Comparison of ENCODE assay signal across 9 mouse cellular contexts in genomic region chr1:169354021-169354420, GRCm38 (mm10).
A peak's percentile ranks its signal among the peaks of the same experiment; 100 is the strongest.
DNase-seq lines count a peak whose midpoint lies in the region; TF ChIP-seq lines count a peak whose summit lies in the region.
"Had no signal": no experiment of that assay in that cellular context is flagged by ENCODE, and none has a peak within 500 bp of the region (broad histone marks: within the 10 kb centered on the region; RNA-seq: fewer than 3 reads in every experiment).

No protein-coding gene starts in this region.

- no peaks in the 10 kb centered on the region for H3K27me3 ChIP-seq in thymus, adult 2 months (ENCODE audit: control insufficient read depth, insufficient read depth, low read length)
- H3K27me3 ChIP-seq: embryonic facial prominence, embryonic 15.5 days had no signal

- H3K4me3 ChIP-seq in gastrocnemius, adult 2 months, result no peak overlapping the region
- H3K4me3 ChIP-seq in thymus, adult 2 months (ENCODE audit: control insufficient read depth, insufficient read depth, low read length), result no peak overlapping the region
- H3K4me3 ChIP-seq: embryonic facial prominence, embryonic 15.5 days had no signal

- H3K36me3 ChIP-seq in thymus, adult 2 months (ENCODE audit: control insufficient read depth, insufficient read depth, low read length), result no peaks in the 10 kb centered on the region
- H3K36me3 ChIP-seq: embryonic facial prominence, embryonic 15.5 days had no signal

- TF ChIP-seq CTCF in gastrocnemius, adult 2 months (IDR thresholded peaks at IDR 0.05), result peak; percentile 52
- no peak for TF ChIP-seq CTCF in thymus, adult 2 months (IDR thresholded peaks at IDR 0.05; ENCODE audit: borderline replicate concordance, control insufficient read depth, extremely low read depth, insufficient read depth, low read length, poor library complexity)

- no peaks in the 10 kb centered on the region for H3K4me1 ChIP-seq in thymus, adult 2 months (replicated peaks; ENCODE audit: control insufficient read depth, insufficient read depth, low read length)

- TF ChIP-seq POLR2A in thymus, adult 2 months (IDR thresholded peaks at IDR 0.05; ENCODE audit: control insufficient read depth, extremely low read depth, insufficient read depth, low read length, poor library complexity), result no peak

- WGBS in thymus, adult 2 months, result 68% methylated on average over 5 of the region's 5 CpGs

- H3K27ac ChIP-seq in gastrocnemius, adult 2 months, result no peak overlapping the region
- no peak overlapping the region for H3K27ac ChIP-seq in thymus, adult 2 months (ENCODE audit: control insufficient read depth, insufficient read depth, low read length)
- H3K27ac ChIP-seq: embryonic facial prominence, embryonic 15.5 days had no signal

- DNase-seq in gastrocnemius, adult 2 months, result no peak
- no peak for DNase-seq in gastrocnemius, postnatal 10 days
- peak; percentile 25 for DNase-seq in left cerebral cortex, postnatal 4 days
- DNase-seq in left cerebral cortex, adult 8-10 months (ENCODE audit: low spot score in 2 of 2), result no peak
- DNase-seq in adipocyte (ENCODE audit: low spot score), result peak; percentile 32
- DNase-seq in lung, postnatal 25 days (ENCODE audit: low spot score), result peak; percentile 10
- no peak for DNase-seq in thymus, adult 2 months
- no peak for DNase-seq in adrenal gland, postnatal 36 days

- intact Hi-C loops in gastrocnemius, adult 2 months (cut with DNase I), result loop anchor here (5.0 kb wide), 2 partner anchors 1127 to 1262 kb away; no protein-coding TSS in a partner anchor
- intact Hi-C loops in left cerebral cortex, postnatal 4 days (cut with DNase I), result loop anchor here (5.0 to 10.0 kb wide), 2 partner anchors 1139 to 1412 kb away; no protein-coding TSS in a partner anchor

Comparison
In these comparisons a context has a peak if more than half of its experiments do, and no peak if none do; other contexts are left out.
1. DNase-seq: peak in left cerebral cortex, postnatal 4 days (single experiment), adipocyte (single experiment) and lung, postnatal 25 days (single experiment); none in gastrocnemius, adult 2 months (single experiment), gastrocnemius, postnatal 10 days (single experiment), left cerebral cortex, adult 8-10 months (0 of 2), thymus, adult 2 months (single experiment) and adrenal gland, postnatal 36 days (0 of 2).